Mouse (Mus musculus) cerebellum, adult 2 months (tissue): Measurements from ENCODE around the gene H2-T24.

Source experiments
- CTCF ChIP-seq: fragments of 200-500 bp; IDR thresholded peaks from 2 replicates; pipeline ENCODE4 v1.5.1; 2011; ENCODE audit warnings: low read depth, mild to moderate bottlenecking, control low read depth, low read length, moderate library complexity, borderline replicate concordance; ENCODE audit not compliant: insufficient read depth
- POLR2A ChIP-seq: fragments of 200-500 bp; IDR thresholded peaks from 2 replicates; pipeline ENCODE4 v1.6.1; 2011; ENCODE audit warnings: low read length, control low read depth, borderline replicate concordance; ENCODE audit not compliant: insufficient read depth

- TF ChIP-seq POLR2A (no peak), CTCF (no peak)
These were observed 1.7 kb upstream of the H2-T24 start for GRCm38 (mm10) chr17:36022098-36022497.
